Mouse (Mus musculus) CD4-positive helper T cell, adult 2 months (primary cell): ENCODE results near the gene Exosc5.
A peak's percentile ranks its signal among the peaks of the same experiment; 100 is the strongest.

ENCODE experiments used
- DNase-seq: peaks from one replicate; pipeline ENCODE4 v3.0.0-alpha.2; 2012; ENCODE audit warnings: low read depth, missing footprints, low spot score

Exosc5 gene

DNA sequence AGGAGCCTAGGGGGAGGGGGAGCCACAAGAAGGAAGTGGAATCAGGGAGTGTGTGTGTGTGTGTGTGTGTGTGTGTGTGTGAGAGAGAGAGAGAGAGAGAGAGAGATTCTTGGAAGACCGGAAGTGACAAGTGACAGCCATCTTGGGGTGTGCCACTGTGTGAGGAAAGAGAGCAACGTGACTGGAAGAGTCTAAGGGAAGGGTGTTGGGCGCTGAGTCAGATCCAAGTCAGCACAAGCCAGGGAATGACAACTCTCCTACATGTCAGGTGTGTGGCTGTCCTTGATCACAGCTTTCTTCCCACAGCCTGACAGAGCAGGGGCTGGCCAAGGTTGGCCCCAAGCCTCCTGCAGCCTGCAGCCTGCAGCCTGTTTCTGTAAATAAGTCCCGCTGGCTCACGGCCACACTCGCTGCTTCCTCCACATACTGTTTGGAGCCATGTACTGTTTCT lies 46.9 kb downstream of the Exosc5 start:
- DNase-seq: no peak

DNA sequence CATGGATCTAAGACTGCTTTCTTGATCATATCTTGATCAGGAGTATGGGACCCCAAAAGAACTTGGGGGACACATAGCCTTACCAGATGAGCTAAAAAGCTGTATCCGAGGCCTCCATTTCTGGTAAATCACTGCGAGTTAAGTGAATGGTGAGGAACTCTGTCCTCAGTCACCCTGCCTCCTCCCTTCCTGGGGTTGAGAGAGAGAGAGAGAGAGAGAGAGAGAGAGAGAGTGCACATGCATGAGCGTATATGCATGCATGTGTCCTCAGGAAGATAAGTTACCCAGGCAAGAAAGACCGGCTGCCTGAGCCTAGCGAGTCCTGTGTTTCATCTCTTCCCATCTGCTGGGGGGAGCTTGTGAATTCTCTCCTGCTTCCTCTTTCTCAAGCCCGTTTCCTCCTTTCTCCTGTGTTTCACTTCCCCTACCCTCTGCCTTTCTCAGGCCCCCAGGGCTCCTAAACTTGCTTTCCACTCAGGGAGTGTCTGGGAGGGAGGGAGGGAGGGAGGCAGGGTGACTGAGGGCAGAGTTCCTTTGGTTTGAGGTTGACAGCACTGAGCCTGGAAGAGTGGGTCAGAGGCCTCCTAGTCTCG lies 47.7 kb downstream of the Exosc5 start:
- no peak for DNase-seq

DNA sequence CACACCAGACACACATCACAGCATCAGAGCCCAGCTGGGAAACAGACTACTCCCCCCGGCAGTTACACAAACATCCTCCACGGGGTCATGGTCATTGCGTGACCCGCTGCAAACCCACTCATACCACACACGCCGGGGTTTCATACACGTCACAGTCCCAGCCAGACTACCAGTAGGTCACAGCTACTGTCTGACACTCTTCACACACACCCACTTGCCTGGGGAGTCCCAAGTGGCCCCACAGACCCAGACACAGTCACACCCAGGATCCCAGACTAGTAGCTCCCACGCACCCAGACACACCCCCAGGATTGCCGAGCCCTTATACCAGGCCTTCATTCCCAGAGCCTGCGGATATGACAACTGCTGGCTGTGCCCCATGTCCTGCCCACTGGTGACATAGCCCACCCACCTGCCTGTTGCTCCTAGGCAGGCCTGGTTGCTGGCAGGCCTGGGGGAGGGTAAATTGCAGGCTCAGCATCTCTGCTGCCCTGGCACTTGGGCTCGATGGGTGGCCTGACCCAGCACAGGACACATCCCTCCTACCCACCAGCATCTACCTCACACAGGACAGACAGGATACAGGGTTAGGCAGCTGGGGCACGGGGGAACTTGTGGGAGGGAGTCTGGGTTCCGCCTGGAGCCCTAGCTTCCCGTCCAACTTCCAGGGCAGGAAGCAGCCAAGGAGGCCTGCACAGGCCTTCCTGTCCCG lies 48.8 kb downstream of the Exosc5 start:
- peak; percentile 55 for DNase-seq

DNA sequence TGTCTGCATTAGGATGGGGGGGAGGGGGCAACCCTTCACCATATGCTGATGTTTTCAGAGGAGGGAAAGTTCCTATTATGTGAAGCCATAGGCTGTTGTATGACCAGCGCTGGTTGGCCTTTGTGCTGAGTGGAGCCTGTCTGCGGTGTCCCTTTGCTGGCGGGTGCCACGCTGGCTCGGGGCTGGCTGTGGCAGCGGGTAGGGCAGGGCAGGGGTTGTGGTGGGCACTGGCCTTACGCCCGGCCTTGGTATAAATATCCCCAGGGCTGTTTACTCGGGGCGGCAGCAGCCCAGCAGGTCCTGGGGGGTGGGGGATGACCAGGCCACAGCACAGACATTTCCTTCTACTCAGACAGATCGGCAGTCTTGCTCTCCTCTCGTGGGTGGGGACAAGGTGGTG lies 51.0 kb downstream of the Exosc5 start:
- no peak for DNase-seq

DNA sequence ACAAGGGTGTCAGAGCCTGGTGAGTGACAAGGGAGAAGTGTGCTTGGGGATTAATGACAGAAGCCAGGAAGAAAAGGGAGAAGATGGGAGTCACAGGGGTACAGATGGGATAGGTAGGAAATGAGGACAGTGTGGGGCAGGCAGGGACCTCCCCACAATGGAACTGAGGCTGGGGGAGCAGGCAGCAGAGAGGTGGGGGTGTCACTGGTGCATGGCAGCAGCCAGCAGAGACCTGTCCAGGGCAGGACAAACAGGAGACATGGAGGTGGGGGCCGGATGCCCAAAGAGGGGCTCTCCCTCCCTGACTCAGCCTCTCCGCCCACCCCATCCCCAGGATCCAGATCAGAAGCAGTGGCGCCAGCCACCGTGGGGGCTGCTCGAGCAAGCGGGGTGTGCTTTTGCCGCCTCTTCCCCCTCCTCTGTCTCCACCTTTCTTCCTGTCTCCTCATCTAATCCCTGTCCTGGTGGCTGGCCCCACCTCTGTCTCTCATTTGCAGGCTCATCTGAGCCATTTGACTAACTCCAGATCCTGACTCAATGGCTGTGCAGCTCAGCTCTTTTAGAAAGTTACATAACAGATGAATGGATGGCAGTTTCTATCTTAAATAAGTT lies 51.7 kb downstream of the Exosc5 start:
- peak; percentile 30 for DNase-seq

DNA sequence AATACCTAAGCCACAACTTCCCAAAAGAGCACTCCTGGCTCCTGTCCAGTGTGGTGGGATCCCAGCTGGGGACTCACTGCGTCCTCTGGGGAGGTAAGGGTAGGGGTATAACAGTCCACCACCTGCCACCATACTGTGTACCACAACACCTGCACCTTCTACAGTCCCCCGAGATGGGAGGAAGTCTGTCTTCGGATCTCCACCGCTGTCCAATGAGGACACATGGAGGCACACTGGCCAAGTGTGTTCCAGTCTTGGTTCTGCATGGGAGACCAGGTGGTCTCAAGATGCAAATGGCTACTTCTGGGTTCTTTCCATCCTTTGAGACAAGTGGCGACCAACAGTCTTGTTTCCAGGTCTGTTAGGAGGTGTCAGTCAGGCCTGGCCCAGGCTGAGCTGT lies 52.2 kb downstream of the Exosc5 start:
- no peak for DNase-seq

DNA sequence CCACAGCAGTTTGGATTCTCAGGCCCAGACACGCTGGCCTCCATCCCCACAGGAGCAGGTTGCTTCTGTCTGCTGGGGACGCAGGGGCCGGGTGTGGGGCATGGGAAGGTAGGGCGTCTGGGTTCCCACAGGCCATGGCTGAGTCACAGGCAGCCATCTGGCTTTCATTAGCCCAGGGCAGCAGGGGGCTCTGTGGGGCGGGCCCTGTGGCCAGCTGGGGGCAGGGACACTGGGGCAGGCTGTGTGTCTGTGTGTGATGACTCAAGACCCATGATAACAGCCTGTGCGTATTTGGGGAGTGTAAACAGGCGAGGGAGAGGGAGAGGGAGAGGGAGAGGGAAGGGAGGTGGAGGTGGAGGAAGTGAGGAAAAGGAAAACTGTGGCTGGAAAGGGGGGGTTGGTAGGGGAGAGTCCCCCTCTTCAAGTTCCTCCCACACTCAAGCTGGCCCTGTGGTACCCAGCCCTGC lies 52.8 kb downstream of the Exosc5 start:
- no peak for DNase-seq

DNA sequence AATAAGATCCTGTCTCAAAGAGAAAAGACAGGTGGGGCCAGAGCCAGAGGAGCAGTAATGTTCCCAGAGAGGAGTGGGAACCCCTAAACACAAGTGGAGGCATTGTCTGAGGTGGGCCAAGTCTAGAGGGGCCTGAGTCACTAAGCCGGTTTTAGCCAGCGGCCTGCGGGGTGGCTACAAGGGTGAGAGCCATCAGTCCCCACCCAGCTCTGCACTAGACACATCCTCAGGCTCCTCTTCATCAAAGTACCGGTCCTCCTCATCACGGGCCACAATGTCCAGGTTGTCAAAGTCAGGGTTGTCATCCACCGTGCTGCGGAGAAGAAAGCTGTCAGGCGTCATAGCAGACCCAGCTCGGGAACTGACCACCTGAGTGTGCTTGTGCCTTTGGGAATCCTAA lies 53.8 kb downstream of the Exosc5 start:
- DNase-seq: no peak

DNA sequence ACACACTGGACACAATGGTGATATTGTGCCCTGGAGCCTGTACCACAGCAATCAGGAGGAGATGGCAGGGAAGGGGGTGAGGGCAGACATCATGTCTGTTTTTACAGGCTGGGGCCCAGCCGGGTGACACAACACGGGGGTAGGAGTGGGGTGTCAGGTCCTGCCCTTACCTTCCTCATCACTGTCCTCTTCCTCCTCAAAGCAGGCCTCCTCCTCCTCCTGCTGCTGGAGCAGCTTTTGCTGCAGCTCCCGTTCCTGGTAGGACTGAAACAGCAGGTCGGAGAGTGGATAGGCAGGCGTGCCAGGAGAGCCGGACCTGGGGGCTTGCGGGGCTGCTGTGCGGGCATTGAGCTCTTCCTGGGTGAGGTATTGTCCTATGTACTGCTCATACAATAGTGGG lies 55.6 kb downstream of the Exosc5 start:
- no peak for DNase-seq

DNA sequence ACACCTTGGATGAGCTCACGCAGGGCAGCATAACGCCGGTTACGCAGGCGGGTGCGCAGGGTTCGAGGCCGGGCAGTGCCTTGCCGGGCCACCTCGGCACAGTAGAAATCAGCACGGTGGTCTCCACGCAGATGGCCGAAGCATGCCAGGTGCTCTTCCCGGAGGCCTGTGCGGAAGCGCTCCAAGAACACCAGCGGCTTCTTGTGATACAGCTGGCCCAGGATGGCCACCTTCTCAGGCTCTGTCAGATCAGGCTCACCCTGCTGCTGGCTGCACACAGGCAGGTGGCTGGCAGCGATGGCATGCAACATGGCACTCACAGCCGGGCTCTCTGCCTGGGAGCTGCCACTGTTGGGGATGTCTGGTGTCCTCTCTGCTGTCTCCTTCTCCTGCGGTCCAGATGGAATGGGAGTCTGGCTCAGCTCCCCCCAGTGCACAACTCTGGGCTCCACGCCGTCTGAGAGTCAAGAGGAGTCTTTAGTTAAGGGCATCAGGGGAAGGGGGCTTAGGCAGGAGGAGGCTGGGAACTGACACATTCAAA lies 56.8 kb downstream of the Exosc5 start:
- no peak for DNase-seq

DNA sequence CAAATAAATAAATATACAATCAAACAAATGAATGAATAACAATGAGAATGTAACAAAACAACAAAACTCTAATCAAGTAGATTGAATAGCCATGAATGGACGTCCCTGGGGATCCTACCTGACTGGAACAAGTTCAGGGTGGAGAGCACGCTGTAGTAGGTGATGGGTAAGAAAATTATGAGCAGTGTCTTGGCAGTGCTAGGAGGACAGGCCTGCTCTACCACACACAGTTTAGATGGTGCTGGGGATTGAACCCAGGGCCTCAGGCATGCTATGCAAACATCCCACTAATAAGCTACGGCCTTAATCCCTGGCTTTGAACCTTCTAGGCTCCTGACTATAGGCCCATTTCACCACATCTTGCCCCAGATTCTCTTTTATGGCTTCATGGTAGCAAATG lies 58.5 kb downstream of the Exosc5 start:
- DNase-seq: no peak

DNA sequence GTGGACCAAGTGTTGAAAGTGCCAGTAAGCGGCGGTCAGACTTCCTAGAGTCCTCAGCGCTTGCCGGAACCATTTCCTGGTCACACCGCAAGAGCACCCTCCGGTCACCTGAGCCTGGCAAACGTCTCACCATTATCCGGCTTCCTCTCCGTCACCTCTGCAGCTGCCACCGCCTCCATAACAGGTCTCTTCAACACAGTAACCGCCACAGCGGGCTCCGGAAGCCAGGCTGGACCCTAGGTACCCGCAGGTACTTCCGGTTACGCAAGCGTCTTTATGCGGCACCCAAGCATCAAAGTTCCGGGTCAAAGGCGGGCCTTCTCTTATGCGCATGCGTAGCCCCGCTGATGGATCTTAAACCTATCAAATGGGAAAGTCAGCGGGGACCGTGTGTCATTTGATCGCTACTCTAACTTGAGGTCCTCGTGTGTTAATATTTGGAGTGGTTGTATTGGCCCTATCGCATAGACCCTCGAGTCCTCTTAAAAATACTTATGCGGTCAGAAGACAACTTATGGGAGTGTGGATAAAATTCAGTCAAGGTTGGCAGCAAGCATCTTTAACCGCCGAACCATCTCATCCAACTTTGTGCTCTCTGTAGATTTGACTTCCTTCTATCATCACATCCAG lies 59.9 kb downstream of the Exosc5 start, which contains the start of gene Ccdc97:
Gene Ccdc97, minus strand, starts transcription at position 301 of the 630 bp plus-strand sequence.
- peak; percentile 96 for DNase-seq

DNA sequence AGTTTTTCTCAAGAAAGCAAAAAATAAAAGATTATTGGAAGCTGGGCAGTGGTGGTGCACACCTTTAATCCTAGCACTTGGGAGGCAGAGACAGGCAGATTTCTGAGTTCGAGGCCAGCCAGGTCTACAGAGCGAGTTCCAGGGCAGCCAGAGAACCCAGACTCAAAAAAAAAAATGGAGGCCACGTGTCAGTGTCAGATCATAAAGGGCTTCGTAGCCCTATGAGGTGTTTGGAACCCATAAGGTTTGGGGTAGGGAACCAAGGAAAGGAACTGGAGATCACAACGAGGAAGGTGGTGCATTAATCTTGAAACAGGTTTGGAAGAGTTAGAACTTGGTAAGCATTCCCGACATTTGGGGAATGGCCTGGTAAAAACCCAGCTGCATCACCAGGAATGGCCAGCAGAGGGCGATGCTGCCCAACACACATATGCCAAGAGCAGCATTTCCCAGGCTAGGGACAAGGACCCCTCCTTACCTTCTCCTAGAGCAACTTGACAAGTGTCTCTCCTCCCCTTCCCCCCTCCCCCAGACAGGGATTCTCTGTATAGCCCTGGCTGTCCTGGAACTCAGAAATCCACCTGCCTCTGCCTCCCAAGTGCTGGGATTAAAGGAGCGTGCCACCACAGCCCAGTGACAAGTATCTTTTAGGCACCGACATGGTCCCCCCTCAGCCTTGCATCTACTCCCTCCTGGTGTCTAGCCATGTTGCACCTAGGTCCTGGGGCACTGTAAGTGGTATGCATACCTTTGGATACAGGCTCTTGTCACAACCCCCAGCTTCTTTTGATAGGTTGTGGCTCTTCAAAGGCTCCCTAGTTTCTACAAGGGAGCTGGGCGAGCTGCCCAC lies 61.0 kb downstream of the Exosc5 start:
- peak; percentile 65 for DNase-seq

DNA sequence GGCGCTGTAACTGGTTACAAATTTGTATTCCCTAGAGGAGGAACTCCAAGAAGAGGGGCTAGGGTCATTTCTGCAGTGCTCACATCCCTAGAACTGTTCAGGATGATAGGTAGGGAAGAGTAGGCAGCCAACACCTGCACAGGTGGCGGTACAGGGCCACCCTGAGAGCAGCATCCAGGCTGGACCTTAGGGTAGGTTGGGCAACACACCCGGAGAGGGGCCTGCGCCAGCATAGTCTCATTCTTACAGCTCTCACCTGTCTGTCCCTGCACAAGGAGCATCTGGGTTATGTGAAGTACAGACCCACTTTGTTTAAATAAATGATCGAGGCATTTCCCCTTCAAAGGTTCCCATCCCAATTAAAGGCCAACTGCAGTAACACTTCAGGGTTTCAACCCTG lies 61.8 kb downstream of the Exosc5 start:
- DNase-seq: no peak
